Mouse (Mus musculus): ENCODE measurements around the gene Esrp2. TPM values are rescaled to one million over a fixed set of nuclear protein-coding genes. Genes with fewer than 3 reads are reported as not detected.

Gene Esrp2
- polyA plus RNA-seq (2015; fragmentation: Nextera tagmentation; extraction: Ambion mirVana): 62.7 and 62.8 TPM in 2 replicates

- H3K27ac ChIP-seq (ENCODE audit: low read length): peak within 1 kb of the TSS; percentile 86
- H3K27me3 ChIP-seq (ENCODE audit: control insufficient read depth, insufficient read depth, low read depth, low read length): peaks cover 23% of the 10 kb centered on the region
- peak within 1 kb of the TSS; percentile 64 for H3K4me3 ChIP-seq (ENCODE audit: low read length)
- H3K4me1 ChIP-seq (replicated peaks; ENCODE audit: control insufficient read depth, insufficient read depth, low read length): peaks cover 12% of the 10 kb centered on the region; the same call in 1 of the 2 replicates
- WGBS: under 1% methylated on average over 83 of the region's 86 CpGs
- peak within 1 kb of the TSS; percentile 68 for H3K9ac ChIP-seq (ENCODE audit: low read length)
- H3K36me3 ChIP-seq (ENCODE audit: control insufficient read depth, insufficient read depth, low read length): peaks cover 12% of the 10 kb centered on the region
- peak within 1 kb of the TSS; percentile 68 for H3K4me2 ChIP-seq (ENCODE audit: low read depth, low read length)
- ATAC-seq (ENCODE audit: low read depth): peak; percentile 74
- H3K9me3 ChIP-seq (ENCODE audit: control insufficient read depth, low read length): no peaks in the 10 kb centered on the region
These were observed at the start of gene Esrp2 for GRCm38 (mm10) chr8:106136156-106137130. Gene Esrp2 (minus strand): TSS chr8:106136974.

- Histone ChIP-seq H3K27me3 (ENCODE audit: control insufficient read depth, insufficient read depth, low read depth, low read length) (no peaks in the 10 kb centered on the region), H3K4me1 (replicated peaks; ENCODE audit: control insufficient read depth, insufficient read depth, low read length) (no peaks in the 10 kb centered on the region), H3K27ac (ENCODE audit: low read length) (no peak overlapping the region), H3K4me3 (ENCODE audit: low read length) (no peak overlapping the region), H3K9ac (ENCODE audit: low read length) (no peak overlapping the region), H3K9me3 (ENCODE audit: control insufficient read depth, low read length) (no peaks in the 10 kb centered on the region), H3K4me2 (ENCODE audit: low read depth, low read length) (no peak overlapping the region), H3K36me3 (ENCODE audit: control insufficient read depth, insufficient read depth, low read length) (peaks cover 4% of the 10 kb centered on the region; the same call in 1 of the 2 replicates)
- 92% methylated on average over 3 of the region's 3 CpGs for WGBS
- no peak for ATAC-seq (ENCODE audit: low read depth)
These were observed 49.6 kb upstream of the Esrp2 start for GRCm38 (mm10) chr8:106186394-106186793.

DNA sequence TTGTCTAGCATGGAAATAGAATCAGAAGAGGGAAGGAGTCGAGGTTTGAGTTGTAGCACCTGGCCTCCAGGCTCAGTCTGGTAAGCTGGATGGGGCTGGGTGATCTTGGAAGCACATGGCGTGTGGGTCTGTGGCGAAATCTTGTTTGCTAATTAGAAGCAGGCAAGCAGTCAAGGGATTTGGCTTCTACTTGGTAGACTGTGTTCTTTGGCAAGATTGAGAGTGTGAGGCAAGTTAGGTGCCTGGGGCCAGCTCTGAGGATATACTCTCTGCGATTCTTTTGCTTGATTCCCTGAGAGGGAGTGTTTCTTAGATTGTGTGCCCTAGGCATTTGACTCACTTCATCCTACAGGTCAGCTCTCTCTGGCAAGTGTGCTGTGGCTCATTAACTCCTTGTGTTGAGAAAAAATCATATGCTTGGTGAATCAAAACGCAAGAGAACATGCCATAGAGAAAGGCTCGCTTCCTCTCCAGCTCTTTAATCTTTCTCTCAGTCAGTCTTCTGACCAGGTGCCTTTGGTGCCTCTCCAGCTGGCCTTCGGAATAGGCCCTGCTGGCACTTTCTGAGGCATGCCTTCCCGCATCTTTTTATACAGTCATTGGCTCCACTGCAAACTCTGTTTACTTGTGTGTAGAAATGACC lies 49.0 kb upstream of the Esrp2 start:
- WGBS: 85% methylated on average over 8 of the region's 8 CpGs
- ATAC-seq (ENCODE audit: low read depth): no peak
- no peak overlapping the region for H3K27ac ChIP-seq (ENCODE audit: low read length)
- H3K4me2 ChIP-seq (ENCODE audit: low read depth, low read length): no peak overlapping the region
- no peak overlapping the region for H3K9ac ChIP-seq (ENCODE audit: low read length)
- peaks cover 4% of the 10 kb centered on the region; the same call in 1 of the 2 replicates for H3K36me3 ChIP-seq (ENCODE audit: control insufficient read depth, insufficient read depth, low read length)
- no peaks in the 10 kb centered on the region for H3K9me3 ChIP-seq (ENCODE audit: control insufficient read depth, low read length)
- no peaks in the 10 kb centered on the region for H3K4me1 ChIP-seq (replicated peaks; ENCODE audit: control insufficient read depth, insufficient read depth, low read length)
- no peaks in the 10 kb centered on the region for H3K27me3 ChIP-seq (ENCODE audit: control insufficient read depth, insufficient read depth, low read depth, low read length)
- H3K4me3 ChIP-seq (ENCODE audit: low read length): no peak overlapping the region

DNA sequence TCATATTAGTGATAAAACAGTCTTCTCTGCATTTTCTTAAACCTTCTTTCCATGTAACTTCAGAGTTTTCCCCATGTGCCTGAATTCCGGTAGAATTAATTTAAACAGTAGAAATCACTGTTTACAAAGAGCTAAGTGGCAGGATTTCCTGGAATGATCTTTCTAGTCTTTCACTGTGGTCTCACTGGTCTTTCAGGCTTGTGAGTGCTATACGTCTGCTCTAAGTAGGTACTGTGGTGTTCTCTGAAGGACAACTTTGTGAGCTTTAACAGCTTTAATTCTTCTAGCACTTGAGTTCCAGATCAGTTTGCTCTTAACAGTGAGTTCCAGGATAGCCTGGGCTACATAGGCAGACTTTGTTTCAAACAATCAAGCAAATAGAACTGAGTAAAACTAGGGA lies 41.7 kb upstream of the Esrp2 start:
- H3K4me2 ChIP-seq (ENCODE audit: low read depth, low read length): peak overlapping the region; percentile 18; the same call in 1 of the 2 replicates
- H3K4me1 ChIP-seq (replicated peaks; ENCODE audit: control insufficient read depth, insufficient read depth, low read length): peaks cover 22% of the 10 kb centered on the region
- H3K27me3 ChIP-seq (ENCODE audit: control insufficient read depth, insufficient read depth, low read depth, low read length): no peaks in the 10 kb centered on the region
- no peaks in the 10 kb centered on the region for H3K36me3 ChIP-seq (ENCODE audit: control insufficient read depth, insufficient read depth, low read length)
- 23% methylated on average over 2 of the region's 2 CpGs for WGBS
- H3K9ac ChIP-seq (ENCODE audit: low read length): no peak overlapping the region
- H3K27ac ChIP-seq (ENCODE audit: low read length): peak overlapping the region; percentile 57
- ATAC-seq (ENCODE audit: low read depth): peak; percentile 56; the same call in 1 of the 2 replicates
- no peak overlapping the region for H3K4me3 ChIP-seq (ENCODE audit: low read length)
- no peaks in the 10 kb centered on the region for H3K9me3 ChIP-seq (ENCODE audit: control insufficient read depth, low read length)

DNA sequence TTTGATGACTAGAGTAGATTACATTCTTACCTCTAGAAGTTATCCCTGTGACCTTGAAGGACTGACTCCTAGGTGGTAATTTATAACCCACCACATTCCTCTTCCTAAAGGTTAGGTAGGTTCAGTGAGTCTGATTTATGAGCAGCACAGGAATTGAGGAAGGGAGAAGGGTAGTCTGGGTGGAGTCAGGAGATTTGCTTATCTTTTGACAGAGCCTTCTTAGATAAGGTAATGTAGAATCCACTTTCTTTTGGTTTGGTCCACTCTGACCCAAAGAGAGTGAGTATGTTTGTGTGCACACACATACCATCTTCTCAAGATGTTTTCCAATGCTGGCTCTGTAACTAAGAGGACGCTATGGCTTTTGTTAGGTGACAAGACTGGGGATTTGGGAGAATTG lies 40.8 kb upstream of the Esrp2 start:
- no peaks in the 10 kb centered on the region for H3K9me3 ChIP-seq (ENCODE audit: control insufficient read depth, low read length)
- peaks cover 22% of the 10 kb centered on the region for H3K4me1 ChIP-seq (replicated peaks; ENCODE audit: control insufficient read depth, insufficient read depth, low read length)
- no peak overlapping the region for H3K4me2 ChIP-seq (ENCODE audit: low read depth, low read length)
- no peaks in the 10 kb centered on the region for H3K27me3 ChIP-seq (ENCODE audit: control insufficient read depth, insufficient read depth, low read depth, low read length)
- WGBS: 51% methylated on average over 1 of the region's 1 CpGs
- H3K9ac ChIP-seq (ENCODE audit: low read length): no peak overlapping the region
- H3K27ac ChIP-seq (ENCODE audit: low read length): 0 out of 2 replicates have a peak overlapping the region, but pooled peaks have one; percentile 7
- H3K4me3 ChIP-seq (ENCODE audit: low read length): no peak overlapping the region
- ATAC-seq (ENCODE audit: low read depth): no peak
- H3K36me3 ChIP-seq (ENCODE audit: control insufficient read depth, insufficient read depth, low read length): no peaks in the 10 kb centered on the region

DNA sequence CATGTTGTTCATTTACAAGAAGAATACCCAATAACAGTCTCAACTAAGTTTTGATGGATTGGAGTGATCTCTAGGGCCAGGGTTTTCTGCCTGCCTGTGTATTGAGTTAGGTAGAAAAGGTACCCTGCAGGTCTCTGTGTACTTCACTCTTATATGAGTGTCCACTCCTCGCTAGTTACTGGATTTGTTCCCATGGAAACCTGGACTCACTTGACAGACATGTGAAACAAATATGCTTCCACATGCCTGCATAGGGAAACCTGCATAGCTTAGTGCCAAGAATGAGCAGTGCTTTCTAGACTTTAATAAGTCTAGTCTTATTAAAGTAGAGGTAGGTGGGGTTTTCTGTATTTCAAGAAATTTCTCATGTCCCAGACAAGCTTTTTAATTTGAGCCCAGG lies 40.1 kb upstream of the Esrp2 start:
- ATAC-seq (ENCODE audit: low read depth): peak; percentile 83
- Histone ChIP-seq H3K4me2 (ENCODE audit: low read depth, low read length) (no peak overlapping the region), H3K27me3 (ENCODE audit: control insufficient read depth, insufficient read depth, low read depth, low read length) (no peaks in the 10 kb centered on the region), H3K4me1 (replicated peaks; ENCODE audit: control insufficient read depth, insufficient read depth, low read length) (peaks cover 22% of the 10 kb centered on the region), H3K9me3 (ENCODE audit: control insufficient read depth, low read length) (no peaks in the 10 kb centered on the region), H3K36me3 (ENCODE audit: control insufficient read depth, insufficient read depth, low read length) (no peaks in the 10 kb centered on the region), H3K4me3 (ENCODE audit: low read length) (no peak overlapping the region), H3K27ac (ENCODE audit: low read length) (0 out of 2 replicates have a peak overlapping the region, but pooled peaks have one; percentile 7), H3K9ac (ENCODE audit: low read length) (no peak overlapping the region)
- WGBS: 14% methylated on average over 1 of the region's 1 CpGs

GRCm38 (mm10) chr8:106173566-106173965 lies 36.8 kb upstream of the Esrp2 start:
- Histone ChIP-seq H3K36me3 (ENCODE audit: control insufficient read depth, insufficient read depth, low read length) (no peaks in the 10 kb centered on the region), H3K4me2 (ENCODE audit: low read depth, low read length) (no peak overlapping the region), H3K27me3 (ENCODE audit: control insufficient read depth, insufficient read depth, low read depth, low read length) (no peaks in the 10 kb centered on the region), H3K9me3 (ENCODE audit: control insufficient read depth, low read length) (no peaks in the 10 kb centered on the region), H3K4me1 (replicated peaks; ENCODE audit: control insufficient read depth, insufficient read depth, low read length) (peaks cover 26% of the 10 kb centered on the region), H3K9ac (ENCODE audit: low read length) (no peak overlapping the region), H3K4me3 (ENCODE audit: low read length) (no peak overlapping the region), H3K27ac (ENCODE audit: low read length) (no peak overlapping the region)
- no peak for ATAC-seq (ENCODE audit: low read depth)
- 85% methylated on average over 3 of the region's 3 CpGs for WGBS

DNA sequence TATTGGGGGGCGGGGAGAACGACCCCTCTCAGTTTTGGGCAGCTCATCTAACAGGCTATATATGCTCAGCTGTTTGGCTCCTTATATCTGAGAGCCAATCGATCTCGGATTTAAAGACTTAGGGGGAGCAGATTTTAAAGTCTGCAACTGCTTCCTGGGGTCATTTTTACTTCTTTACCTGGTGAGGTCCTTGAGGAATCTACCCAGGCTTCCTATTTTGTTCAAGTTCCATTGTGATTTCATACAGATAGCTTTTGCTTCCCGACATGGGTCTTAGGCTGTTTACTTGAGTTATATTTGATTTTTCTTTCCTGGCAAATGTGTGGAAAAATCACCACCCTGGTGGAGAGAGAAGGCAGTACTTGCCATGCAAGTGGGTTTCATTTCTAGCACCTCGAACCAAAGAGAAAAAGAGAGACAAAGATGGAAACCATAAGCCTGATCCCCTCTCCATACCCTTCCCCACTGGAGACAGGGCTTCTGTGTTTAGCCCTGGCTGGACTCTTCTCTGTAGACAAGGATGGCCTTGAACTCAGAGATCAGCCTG lies 33.2 kb upstream of the Esrp2 start:
- peak overlapping the region; percentile 17; the same call in 1 of the 2 replicates for H3K27ac ChIP-seq (ENCODE audit: low read length)
- WGBS: 13% methylated on average over 6 of the region's 6 CpGs

More for the DNA sequence above, 33.2 kb upstream of the Esrp2 start:
- peak overlapping the region; percentile 88 for H3K4me3 ChIP-seq (ENCODE audit: low read length)
- peaks cover 11% of the 10 kb centered on the region for H3K4me1 ChIP-seq (replicated peaks; ENCODE audit: control insufficient read depth, insufficient read depth, low read length)
- H3K4me2 ChIP-seq (ENCODE audit: low read depth, low read length): peak overlapping the region; percentile 92
- ATAC-seq (ENCODE audit: low read depth): no peak
- H3K9me3 ChIP-seq (ENCODE audit: control insufficient read depth, low read length): no peaks in the 10 kb centered on the region
- peak overlapping the region; percentile 86 for H3K9ac ChIP-seq (ENCODE audit: low read length)
- no peaks in the 10 kb centered on the region for H3K27me3 ChIP-seq (ENCODE audit: control insufficient read depth, insufficient read depth, low read depth, low read length)
- H3K36me3 ChIP-seq (ENCODE audit: control insufficient read depth, insufficient read depth, low read length): no peaks in the 10 kb centered on the region

Data from lung, embryonic 16.5 days (tissue).